Mouse (Mus musculus): ENCODE measurements around the gene H2-DMb1.

GRCm38 (mm10) chr17:34179019-34179418, 26.1 kb downstream of the H2-DMb1 start:
- TF ChIP-seq CTCF (conservative IDR thresholded peaks at IDR 0.05 in 1 of 2, IDR thresholded peaks at IDR 0.05 in 1 of 2; ENCODE audit: low read depth in 2 of 2, low read length in 2 of 2), result no peak
- TF ChIP-seq USF1 (IDR thresholded peaks at IDR 0.05; ENCODE audit: low read depth, low read length), result no peak
- TF ChIP-seq EP300 (IDR thresholded peaks at IDR 0.05; ENCODE audit: low read length), result no peak
- no peak for TF ChIP-seq ZC3H11A (IDR thresholded peaks at IDR 0.05; ENCODE audit: low read depth, low read length)
- no peak for TF ChIP-seq MAZ (IDR thresholded peaks at IDR 0.05; ENCODE audit: low read depth, low read length)
- TF ChIP-seq E2F4 (IDR thresholded peaks at IDR 0.05; ENCODE audit: insufficient replicate concordance, low read depth, low read length), result no peak
- TF ChIP-seq POLR2A (IDR thresholded peaks at IDR 0.05; ENCODE audit: low read depth, low read length), result peak; percentile 52; the same call in 1 of the 2 replicates
- TF ChIP-seq MYC (IDR thresholded peaks at IDR 0.05; ENCODE audit: low read depth, low read length), result no peak
- TF ChIP-seq ZNF384 (IDR thresholded peaks at IDR 0.05; ENCODE audit: low read depth, low read length), result no peak
- TF ChIP-seq ELF1 (IDR thresholded peaks at IDR 0.05; ENCODE audit: low read depth, low read length), result no peak
